Mouse (Mus musculus): ENCODE results near the gene Hmgb1. TPM values are rescaled to one million over a fixed set of nuclear protein-coding genes. Genes with fewer than 3 reads are reported as not detected.

The Hmgb1 gene
- total and polyA plus RNA-seq, 3 experiments = 227 to 899 (median 288) TPM

GRCm38 (mm10) chr5:149174527-149174926, 9.8 kb downstream of the Hmgb1 start:
- no peaks in the 10 kb centered on the region for H3K27me3 ChIP-seq (replicated peaks)
- dilution Hi-C loops (cut with MboI; ENCODE audit: extremely low pct_ligation_motif_present, extremely low pct_unique_long_range_greater_than_20kb, low sequenced_read_pairs) = no loop called here
- no peaks in the 10 kb centered on the region for H3K4me1 ChIP-seq (ENCODE audit: control insufficient read depth in 1 of 2, insufficient read depth in 2 of 2)
- no peak overlapping the region for H3K27ac ChIP-seq (ENCODE audit: insufficient read depth, low read depth)
- DNase-seq (ENCODE audit: extremely low read depth) = no peak
- H3K4me3 ChIP-seq (replicated peaks in 1 of 3; ENCODE audit: low read depth in 2 of 3, low read length in 2 of 3, poor library complexity in 1 of 3) = no peak overlapping the region
- H3K9ac ChIP-seq (ENCODE audit: insufficient read depth, low read depth) = no peak overlapping the region
- in situ Hi-C loops (cut with MboI; ENCODE audit: low pct_ligation_motif_present, low pct_unique_long_range_greater_than_20kb, low sequenced_read_pairs) = no loop called here
- TF ChIP-seq MEF2A (IDR thresholded peaks at IDR 0.05; ENCODE audit: borderline replicate concordance, low read depth, low read length) (no peak), MYC (IDR thresholded peaks at IDR 0.05; ENCODE audit: low read depth, low read length) (no peak), RCOR1 (conservative IDR thresholded peaks at IDR 0.05; ENCODE audit: low read depth, low read length) (no peak), JUN (IDR thresholded peaks at IDR 0.05; ENCODE audit: insufficient read depth, low read depth, low read length) (no peak), ZC3H11A (IDR thresholded peaks at IDR 0.05; ENCODE audit: low read depth, low read length) (no peak), RAD21 (IDR thresholded peaks at IDR 0.05; ENCODE audit: low read depth, low read length) (no peak), GABPA (IDR thresholded peaks at IDR 0.05; ENCODE audit: insufficient replicate concordance, low read depth, low read length) (no peak), PAX5 (IDR thresholded peaks at IDR 0.05; ENCODE audit: low read length) (no peak), CHD2 (IDR thresholded peaks at IDR 0.05; ENCODE audit: low read length) (no peak), POLR2AphosphoS2 (IDR thresholded peaks at IDR 0.05; ENCODE audit: low read depth, low read length) (no peak), NELFE (IDR thresholded peaks at IDR 0.05; ENCODE audit: low read depth, low read length) (no peak), SMC3 (IDR thresholded peaks at IDR 0.05; ENCODE audit: low read depth, low read length) (no peak), USF1 (IDR thresholded peaks at IDR 0.05; ENCODE audit: low read depth, low read length) (no peak), TBP (conservative IDR thresholded peaks at IDR 0.05; ENCODE audit: low read depth, low read length) (no peak), CTCF (conservative IDR thresholded peaks at IDR 0.05 in 1 of 2, IDR thresholded peaks at IDR 0.05 in 1 of 2; ENCODE audit: low read depth in 2 of 2, low read length in 2 of 2) (no peak), ZMIZ1 (IDR thresholded peaks at IDR 0.05; ENCODE audit: low read depth, low read length) (no peak), BHLHE40 (IDR thresholded peaks at IDR 0.05; ENCODE audit: low read depth, low read length) (no peak), E2F4 (IDR thresholded peaks at IDR 0.05; ENCODE audit: insufficient replicate concordance, low read depth, low read length) (no peak), POLR2A (IDR thresholded peaks at IDR 0.05; ENCODE audit: low read depth, low read length) (no peak)
- H3K4me2 ChIP-seq (ENCODE audit: insufficient read depth, low read depth, poor library complexity, severe bottlenecking) = no peak overlapping the region
- no peaks in the 10 kb centered on the region for H3K79me2 ChIP-seq (replicated peaks; ENCODE audit: control insufficient read depth, extremely low read depth, insufficient read depth, poor library complexity, severe bottlenecking)
- H3K9me3 ChIP-seq (replicated peaks; ENCODE audit: low read length) = no peaks in the 10 kb centered on the region
- no peaks in the 10 kb centered on the region for H3K36me3 ChIP-seq (replicated peaks in 1 of 2; ENCODE audit: control insufficient read depth in 1 of 2, insufficient read depth in 1 of 2, low read length in 1 of 2)

DNA sequence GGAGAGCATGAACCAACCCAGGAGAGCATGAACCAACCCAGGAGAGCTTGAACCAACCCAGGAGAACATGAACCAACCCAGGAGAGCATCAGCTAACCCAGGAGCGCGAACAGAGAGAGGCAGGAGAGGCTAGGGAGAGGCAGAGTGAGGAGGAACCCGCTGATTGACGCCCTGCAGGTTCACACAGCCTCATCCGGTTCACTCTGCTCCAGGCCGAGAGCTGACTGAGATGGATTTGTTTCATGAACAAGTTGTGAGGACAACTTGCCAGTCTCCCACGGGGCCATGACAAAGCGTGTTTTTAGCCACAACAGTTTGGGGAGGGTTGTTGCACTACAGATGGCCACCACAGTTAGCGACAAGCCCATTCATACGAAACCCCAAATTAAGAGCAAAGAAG, 12.0 kb downstream of the Hmgb1 start:
- H3K4me3 ChIP-seq (replicated peaks in 1 of 3; ENCODE audit: low read depth in 2 of 3, low read length in 2 of 3, poor library complexity in 1 of 3) = no peak overlapping the region

More for the DNA sequence above, 12.0 kb downstream of the Hmgb1 start:
- no peaks in the 10 kb centered on the region for H3K27me3 ChIP-seq (replicated peaks)
- dilution Hi-C loops (cut with MboI; ENCODE audit: extremely low pct_ligation_motif_present, extremely low pct_unique_long_range_greater_than_20kb, low sequenced_read_pairs) (no loop called here), in situ Hi-C loops (cut with MboI; ENCODE audit: low pct_ligation_motif_present, low pct_unique_long_range_greater_than_20kb, low sequenced_read_pairs) (no loop called here)
- no peak for DNase-seq (ENCODE audit: extremely low read depth)
- no peaks in the 10 kb centered on the region for H3K79me2 ChIP-seq (replicated peaks; ENCODE audit: control insufficient read depth, extremely low read depth, insufficient read depth, poor library complexity, severe bottlenecking)
- no peaks in the 10 kb centered on the region for H3K36me3 ChIP-seq (replicated peaks in 1 of 2; ENCODE audit: control insufficient read depth in 1 of 2, insufficient read depth in 1 of 2, low read length in 1 of 2)
- H3K4me2 ChIP-seq (ENCODE audit: insufficient read depth, low read depth, poor library complexity, severe bottlenecking) = no peak overlapping the region
- H3K4me1 ChIP-seq (ENCODE audit: control insufficient read depth in 1 of 2, insufficient read depth in 2 of 2) = no peaks in the 10 kb centered on the region
- no peak for TF ChIP-seq ZNF384 (IDR thresholded peaks at IDR 0.05; ENCODE audit: low read depth, low read length)
- TF ChIP-seq NRF1 (IDR thresholded peaks at IDR 0.05; ENCODE audit: low read depth, low read length) = no peak
- TF ChIP-seq SIN3A (IDR thresholded peaks at IDR 0.05; ENCODE audit: low read length) = no peak
- TF ChIP-seq MAX (IDR thresholded peaks at IDR 0.05; ENCODE audit: low read length) = no peak
- no peak for TF ChIP-seq E2F4 (IDR thresholded peaks at IDR 0.05; ENCODE audit: insufficient replicate concordance, low read depth, low read length)
- no peak for TF ChIP-seq ZC3H11A (IDR thresholded peaks at IDR 0.05; ENCODE audit: low read depth, low read length)
- TF ChIP-seq SMC3 (IDR thresholded peaks at IDR 0.05; ENCODE audit: low read depth, low read length) = no peak
- no peak for TF ChIP-seq RCOR1 (conservative IDR thresholded peaks at IDR 0.05; ENCODE audit: low read depth, low read length)
- no peak for TF ChIP-seq ZKSCAN1 (IDR thresholded peaks at IDR 0.05; ENCODE audit: borderline replicate concordance, low read depth, low read length)
- TF ChIP-seq GABPA (IDR thresholded peaks at IDR 0.05; ENCODE audit: insufficient replicate concordance, low read depth, low read length) = no peak
- no peak for TF ChIP-seq MYC (IDR thresholded peaks at IDR 0.05; ENCODE audit: low read depth, low read length)
- no peak for TF ChIP-seq MEF2A (IDR thresholded peaks at IDR 0.05; ENCODE audit: borderline replicate concordance, low read depth, low read length)
- TF ChIP-seq CHD1 (IDR thresholded peaks at IDR 0.05; ENCODE audit: low read depth, low read length) = no peak
- no peak for TF ChIP-seq POLR2A (IDR thresholded peaks at IDR 0.05; ENCODE audit: low read depth, low read length)
- no peak overlapping the region for H3K9ac ChIP-seq (ENCODE audit: insufficient read depth, low read depth)
- H3K9me3 ChIP-seq (replicated peaks; ENCODE audit: low read length) = no peaks in the 10 kb centered on the region
- H3K27ac ChIP-seq (ENCODE audit: insufficient read depth, low read depth) = no peak overlapping the region

Data from CH12.LX (cell line).